Mouse (Mus musculus) midbrain, postnatal 0 days (tissue): ENCODE results near the gene Rbm4b. TPM values are rescaled to one million over a fixed set of nuclear protein-coding genes. Genes with fewer than 3 reads are reported as not detected.
"Not testable (repeated sequence)": the region's sequence is repeated elsewhere in the genome, so short reads cannot be mapped to it uniquely, and the experiment has no call there.

Experiments used
- ATAC-seq: fragments of 200-750 bp; cut with Nextera tagmentation; 2 replicates; pipeline ENCODE4 v1.8.0; 2017; ENCODE audit warnings: moderate number of reproducible peaks, mild to moderate bottlenecking, moderate TSS enrichment, moderate library complexity; ENCODE audit not compliant: low FRiP score
- DNase-seq: peaks from one replicate; pipeline ENCODE4 v3.0.0-alpha.2; 2015; ENCODE audit warnings: low spot score
- H3K27ac ChIP-seq: fragments of 300-500 bp; sonication (generic); 2 replicates; pipeline ENCODE4 v1.5.1; 2014; ENCODE audit warnings: low read depth, mild to moderate bottlenecking, low read length, mixed read lengths
- H3K27me3 ChIP-seq: fragments of 300-500 bp; sonication (generic); 2 replicates; pipeline ENCODE4 v1.6.1; 2014; ENCODE audit warnings: low read length, control low read depth, mixed read lengths; ENCODE audit not compliant: insufficient read depth
- H3K36me3 ChIP-seq: fragments of 300-500 bp; sonication (generic); 2 replicates; pipeline ENCODE4 v1.6.1; 2014; ENCODE audit warnings: low read length, control low read depth, mixed read lengths; ENCODE audit not compliant: insufficient read depth
- H3K4me1 ChIP-seq: fragments of 300-500 bp; sonication (generic); 2 replicates; pipeline ENCODE4 v1.6.1; 2014; ENCODE audit warnings: mild to moderate bottlenecking, control low read depth, antibody characterized with exemption, low read length, mixed read lengths; ENCODE audit not compliant: insufficient read depth
- H3K4me2 ChIP-seq: fragments of 300-500 bp; sonication (generic); 2 replicates; pipeline ENCODE4 v1.6.1; 2014; ENCODE audit warnings: low read depth, mild to moderate bottlenecking, low read length, mixed read lengths; ENCODE audit not compliant: poor library complexity, severe bottlenecking
- H3K4me3 ChIP-seq: fragments of 300-500 bp; sonication (generic); 2 replicates; pipeline ENCODE4 v1.5.1; 2014; ENCODE audit warnings: low read depth, mild to moderate bottlenecking, low read length, moderate library complexity
- H3K9ac ChIP-seq: fragments of 300-500 bp; sonication (generic); replicated peaks from 2 replicates; pipeline ENCODE4 v1.6.1; 2014; ENCODE audit warnings: mild to moderate bottlenecking, low read length, moderate library complexity, mixed read lengths; ENCODE audit not compliant: poor library complexity, severe bottlenecking
- H3K9me3 ChIP-seq: fragments of 300-500 bp; sonication (generic); 2 replicates; pipeline ENCODE4 v1.6.1; 2016; ENCODE audit warnings: low read length, control low read depth
- CTCF ChIP-seq: IDR thresholded peaks from 2 replicates; pipeline ENCODE4 v1.5.1; 2016; ENCODE audit warnings: antibody characterized with exemption, mild to moderate bottlenecking
- WGBS: fragments of 180-500 bp; shearing (Covaris S2); extraction: QIAGEN DNeasy Blood & Tissue Kit; methylation state at CpG from one replicate; pipeline ENCODE4 v1.1.7; 2014; 5-methylcytosine and 5-hydroxymethylcytosine counted together
- polyA plus RNA-seq: library from polyadenylated mRNA; unstranded; fragments of >200 nt; fragmentation: Nextera tagmentation; extraction: Ambion mirVana; gene quantifications from 2 replicates; pipeline ENCODE4 v1.2.1, GENCODE M21; 2015
- total RNA-seq: library from RNA; depleted of rRNA; stranded (reverse); fragments of >200 nt; gene quantifications from 2 replicates; pipeline ENCODE4 v1.2.3, GENCODE M21; 2014; rRNA removed

Gene Rbm4b
- total and polyA plus RNA-seq, 2 experiments from 2014 or later: 63.2 to 89.7 TPM

DNA sequence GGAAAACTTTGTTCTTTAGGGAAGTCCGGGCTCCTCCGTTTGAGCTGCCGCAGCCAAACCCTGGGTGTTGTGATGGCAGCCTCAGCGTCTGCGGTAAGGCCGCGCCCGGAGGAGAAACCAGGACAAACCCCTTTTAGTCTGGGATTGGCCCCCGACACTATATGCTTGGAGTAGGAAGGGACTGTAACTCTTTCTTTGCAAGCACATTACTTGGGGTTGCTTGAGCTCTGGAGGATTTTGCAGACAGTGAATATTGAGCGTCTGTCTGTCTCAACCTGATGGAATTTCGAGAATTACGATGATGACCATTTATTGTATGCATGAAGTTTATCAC lies 55.6 kb downstream of the Rbm4b start:
- no peak for DNase-seq
- H3K4me1 ChIP-seq: peaks cover 13% of the 10 kb centered on the region; the same call in 1 of the 2 replicates
- H3K9ac ChIP-seq: peak overlapping the region; percentile 64
- WGBS: 5% methylated on average over 12 of the region's 12 CpGs
- peak; percentile 35 for ATAC-seq
- H3K36me3 ChIP-seq: no peaks in the 10 kb centered on the region
- H3K27ac ChIP-seq: peak overlapping the region; percentile 81
- peak overlapping the region; percentile 83 for H3K4me3 ChIP-seq
- H3K9me3 ChIP-seq: no peaks in the 10 kb centered on the region
- peak overlapping the region; percentile 76 for H3K4me2 ChIP-seq
- H3K27me3 ChIP-seq: no peaks in the 10 kb centered on the region
- no peak for TF ChIP-seq CTCF

GRCm38 (mm10) chr19:4812334-4812949 lies 56.1 kb downstream of the Rbm4b start:
- not testable (repeated sequence) for H3K27me3 ChIP-seq, H3K36me3 ChIP-seq, ATAC-seq, DNase-seq, H3K9me3 ChIP-seq
- peaks cover 13% of the 10 kb centered on the region; the same call in 1 of the 2 replicates for H3K4me1 ChIP-seq
- H3K4me2 ChIP-seq: peak overlapping the region; percentile 76
- 0 out of 2 replicates have a peak, but pooled peaks have one; percentile 29 for TF ChIP-seq CTCF
- H3K9ac ChIP-seq: peak overlapping the region; percentile 64
- 79% methylated on average over 8 of the region's 8 CpGs for WGBS
- peak overlapping the region; percentile 81 for H3K27ac ChIP-seq
- H3K4me3 ChIP-seq: peak overlapping the region; percentile 83

- H3K27ac ChIP-seq: no peak overlapping the region
- no peaks in the 10 kb centered on the region for H3K9me3 ChIP-seq
- peak; percentile 55 for TF ChIP-seq CTCF
- peaks cover 13% of the 10 kb centered on the region; the same call in 1 of the 2 replicates for H3K4me1 ChIP-seq
- DNase-seq (no peak), ATAC-seq (no peak)
- no peak overlapping the region for H3K9ac ChIP-seq
- no peak overlapping the region for H3K4me3 ChIP-seq
- H3K27me3 ChIP-seq: no peaks in the 10 kb centered on the region
- 84% methylated on average over 6 of the region's 6 CpGs for WGBS
- H3K4me2 ChIP-seq: no peak overlapping the region
- no peaks in the 10 kb centered on the region for H3K36me3 ChIP-seq
Observed at GRCm38 (mm10) chr19:4813015-4813414, 56.7 kb downstream of the Rbm4b start.

Other genes with a start within 250 kb of the Rbm4b start
- 45.1 and 57.8 TPM in 2 replicates for gene Pcx, start 246.0 kb upstream of the Rbm4b start, total RNA-seq
- 32.0 and 41.2 TPM in 2 replicates for gene Pcx, start 246.0 kb upstream of the Rbm4b start, polyA plus RNA-seq
- 164 TPM in 2 replicates for gene Lrfn4, start 140.8 kb upstream of the Rbm4b start, total RNA-seq
- gene Lrfn4, start 140.8 kb upstream of the Rbm4b start, polyA plus RNA-seq: 15.4 and 17.1 TPM in 2 replicates
- gene Rce1, start 130.9 kb upstream of the Rbm4b start, total RNA-seq: 74.9 and 85.1 TPM in 2 replicates
- gene Rce1, start 130.9 kb upstream of the Rbm4b start, polyA plus RNA-seq: 43.3 and 46.7 TPM in 2 replicates
- 0.99 and 3.0 TPM in 2 replicates for gene Gm960, start 57.8 kb upstream of the Rbm4b start, total RNA-seq
- 5.9 and 6.4 TPM in 2 replicates for gene Gm960, start 57.8 kb upstream of the Rbm4b start, polyA plus RNA-seq
- gene Sptbn2, start 45.3 kb upstream of the Rbm4b start, total RNA-seq: 138 and 154 TPM in 2 replicates
- gene Sptbn2, start 45.3 kb upstream of the Rbm4b start, polyA plus RNA-seq: 18.9 and 19.7 TPM in 2 replicates
- 90.5 and 97.4 TPM in 2 replicates for gene Rbm4, start 37.4 kb downstream of the Rbm4b start, total RNA-seq
- gene Rbm4, start 37.4 kb downstream of the Rbm4b start, polyA plus RNA-seq: 39.0 and 40.0 TPM in 2 replicates
- 8.1 and 22.3 TPM in 2 replicates for gene Gm21992, start 55.1 kb downstream of the Rbm4b start, total RNA-seq
- gene Gm21992, start 55.1 kb downstream of the Rbm4b start, polyA plus RNA-seq: 12.6 and 17.9 TPM in 2 replicates
- gene Rbm14, start 55.1 kb downstream of the Rbm4b start, total RNA-seq: 41.5 and 43.8 TPM in 2 replicates
- gene Rbm14, start 55.1 kb downstream of the Rbm4b start, polyA plus RNA-seq: 37.9 and 38.4 TPM in 2 replicates
- 19.9 and 20.0 TPM in 2 replicates for gene Ccs, start 82.8 kb downstream of the Rbm4b start, total RNA-seq
- gene Ccs, start 82.8 kb downstream of the Rbm4b start, polyA plus RNA-seq: 40.1 and 42.6 TPM in 2 replicates
- 0.38 and 1.0 TPM in 2 replicates for gene Ccdc87, start 82.9 kb downstream of the Rbm4b start, total RNA-seq
- gene Ccdc87, start 82.9 kb downstream of the Rbm4b start, polyA plus RNA-seq: 1.1 and 1.2 TPM in 2 replicates
- gene Ctsf, start 98.6 kb downstream of the Rbm4b start, total RNA-seq: 117 and 125 TPM in 2 replicates
- gene Ctsf, start 98.6 kb downstream of the Rbm4b start, polyA plus RNA-seq: 82.5 and 91.1 TPM in 2 replicates
- gene Actn3, start 121.4 kb downstream of the Rbm4b start, total RNA-seq: 4.5 and 5.3 TPM in 2 replicates
- 3.8 and 4.4 TPM in 2 replicates for gene Actn3, start 121.4 kb downstream of the Rbm4b start, polyA plus RNA-seq
- gene Zdhhc24, start 122.2 kb downstream of the Rbm4b start, total RNA-seq: 24.0 and 29.8 TPM in 2 replicates
- gene Zdhhc24, start 122.2 kb downstream of the Rbm4b start, polyA plus RNA-seq: 17.2 and 18.1 TPM in 2 replicates
- gene Bbs1, start 150.1 kb downstream of the Rbm4b start, total RNA-seq: 31.8 and 40.6 TPM in 2 replicates
- gene Bbs1, start 150.1 kb downstream of the Rbm4b start, polyA plus RNA-seq: 9.0 and 10.2 TPM in 2 replicates
- 84.6 and 94.7 TPM in 2 replicates for gene Dpp3, start 171.8 kb downstream of the Rbm4b start, total RNA-seq
- 87.7 and 96.3 TPM in 2 replicates for gene Dpp3, start 171.8 kb downstream of the Rbm4b start, polyA plus RNA-seq
- 10.9 and 24.4 TPM in 2 replicates for gene Peli3, start 186.6 kb downstream of the Rbm4b start, total RNA-seq
- 8.4 and 8.6 TPM in 2 replicates for gene Peli3, start 186.6 kb downstream of the Rbm4b start, polyA plus RNA-seq
- gene Mrpl11, start 205.7 kb downstream of the Rbm4b start, total RNA-seq: 88.2 and 93.1 TPM in 2 replicates
- 141 and 145 TPM in 2 replicates for gene Mrpl11, start 205.7 kb downstream of the Rbm4b start, polyA plus RNA-seq
- 3.4 and 5.9 TPM in 2 replicates for gene Npas4, start 233.8 kb downstream of the Rbm4b start, total RNA-seq
- 0.36 and 0.43 TPM in 2 replicates for gene Npas4, start 233.8 kb downstream of the Rbm4b start, polyA plus RNA-seq